Mouse (Mus musculus): ENCODE measurements at regions not wholly inside any gene's neighbourhood (a gene's known extent, or its start where the extent isn't known, plus 50 kb on each side); places are given as distances from the start of the nearest gene placed in this dataset.
A peak's percentile ranks its signal among the peaks of the same experiment; 100 is the strongest.

DNA sequence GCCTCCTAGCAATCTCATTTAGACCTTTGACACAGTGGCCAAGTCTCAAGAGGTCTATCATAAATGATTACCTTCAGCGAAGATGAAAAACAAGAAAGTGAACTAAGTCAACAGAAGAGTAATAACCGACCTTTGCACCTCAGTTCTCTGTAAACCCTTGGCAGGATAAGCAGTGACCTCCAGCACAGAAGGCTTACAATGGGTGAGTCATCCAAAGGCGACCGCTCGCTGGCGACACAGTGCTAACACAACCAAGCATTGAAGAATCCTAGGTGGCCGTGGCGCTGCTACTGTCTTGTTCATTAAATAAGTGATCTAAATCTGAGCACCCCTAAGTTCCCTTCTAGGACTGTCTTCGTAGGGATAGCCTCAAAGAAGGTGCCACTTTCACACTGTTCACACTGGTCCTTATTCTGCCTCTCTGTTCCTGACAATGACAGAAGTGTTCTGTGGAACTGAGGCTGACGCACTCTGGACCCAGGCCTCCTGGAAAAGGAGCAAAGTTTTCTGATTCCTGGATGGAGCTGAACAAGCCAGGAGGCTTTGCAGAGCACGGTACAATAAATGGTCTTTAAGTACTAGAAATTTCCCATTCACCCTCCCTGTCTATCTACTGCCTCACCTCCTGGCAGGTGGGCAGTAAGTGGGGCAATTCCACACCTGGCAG lies 108.6 kb downstream of the Zfp706 start:
- Histone ChIP-seq H3K36me3 (ENCODE audit: insufficient read depth) (no peaks in the 10 kb centered on the region), H3K9me3 (ENCODE audit: low read length) (no peaks in the 10 kb centered on the region), H3K4me2 (ENCODE audit: low read depth) (no peak overlapping the region), H3K9ac (no peak overlapping the region), H3K27me3 (ENCODE audit: insufficient read depth, low read length) (no peaks in the 10 kb centered on the region), H3K4me3 (ENCODE audit: low read depth, low read length) (no peak overlapping the region), H3K4me1 (ENCODE audit: insufficient read depth) (peaks cover 17% of the 10 kb centered on the region), H3K27ac (ENCODE audit: low read depth, low read length) (no peak overlapping the region)
- DNase-seq: no peak
- no peak for ATAC-seq
- TF ChIP-seq CTCF (IDR thresholded peaks at IDR 0.05; ENCODE audit: low read depth): no peak
- WGBS: 87% methylated on average over 11 of the region's 11 CpGs

DNA sequence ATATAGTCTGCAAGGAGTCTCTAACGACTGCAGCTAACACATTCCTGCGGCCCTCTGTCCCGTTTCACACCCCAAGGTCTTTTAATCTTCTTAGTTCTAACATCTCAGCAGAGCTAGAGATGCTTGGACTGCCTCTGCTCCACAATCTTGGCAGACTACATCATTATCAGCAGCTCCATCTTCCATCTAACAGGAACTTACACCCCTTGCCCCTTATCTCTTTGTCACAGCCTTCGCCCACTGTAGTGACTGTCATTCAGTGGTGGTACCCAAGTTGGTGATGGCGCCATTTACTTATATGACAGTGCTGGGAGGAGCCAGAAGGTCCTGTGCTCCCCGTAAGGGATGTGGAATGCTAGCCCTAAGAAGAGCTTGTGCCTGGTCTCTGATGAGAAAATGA lies 109.2 kb downstream of the Zfp706 start:
- ATAC-seq: no peak
- Histone ChIP-seq H3K9me3 (ENCODE audit: low read length) (no peaks in the 10 kb centered on the region), H3K9ac (no peak overlapping the region), H3K27ac (ENCODE audit: low read depth, low read length) (no peak overlapping the region), H3K27me3 (ENCODE audit: insufficient read depth, low read length) (no peaks in the 10 kb centered on the region), H3K4me2 (ENCODE audit: low read depth) (no peak overlapping the region), H3K4me1 (ENCODE audit: insufficient read depth) (peaks cover 17% of the 10 kb centered on the region), H3K4me3 (ENCODE audit: low read depth, low read length) (no peak overlapping the region), H3K36me3 (ENCODE audit: insufficient read depth) (no peaks in the 10 kb centered on the region)
- no peak for DNase-seq
- 94% methylated on average over 6 of the region's 6 CpGs for WGBS
- TF ChIP-seq CTCF (IDR thresholded peaks at IDR 0.05; ENCODE audit: low read depth): no peak

DNA sequence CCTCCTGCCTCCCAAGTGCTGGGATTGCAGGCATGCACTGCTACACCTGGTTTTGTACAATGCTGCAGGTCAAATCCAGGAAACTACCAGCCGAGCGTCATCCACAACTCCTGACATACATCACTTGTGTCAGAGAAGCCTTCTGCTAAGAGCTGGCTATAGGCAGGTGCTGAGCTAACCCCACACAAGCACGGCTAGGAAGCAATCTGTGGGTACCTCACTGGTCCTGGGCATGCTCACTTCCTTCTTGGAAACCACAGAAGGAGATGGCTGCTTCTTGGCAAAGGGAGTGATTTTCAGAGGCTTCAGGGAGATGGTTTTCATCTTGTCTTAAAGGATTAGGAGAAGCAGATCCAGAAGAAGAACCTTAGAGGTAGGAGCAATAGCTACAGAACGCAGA lies 111.3 kb downstream of the Zfp706 start:
- no peak overlapping the region for H3K4me3 ChIP-seq (ENCODE audit: low read depth, low read length)
- H3K9ac ChIP-seq: no peak overlapping the region
- 84% methylated on average over 4 of the region's 4 CpGs for WGBS
- H3K4me2 ChIP-seq (ENCODE audit: low read depth): no peak overlapping the region
- no peaks in the 10 kb centered on the region for H3K9me3 ChIP-seq (ENCODE audit: low read length)
- no peak for TF ChIP-seq CTCF (IDR thresholded peaks at IDR 0.05; ENCODE audit: low read depth)
- H3K4me1 ChIP-seq (ENCODE audit: insufficient read depth): peaks cover 8% of the 10 kb centered on the region
- DNase-seq (no peak), ATAC-seq (no peak)
- H3K27me3 ChIP-seq (ENCODE audit: insufficient read depth, low read length): no peaks in the 10 kb centered on the region
- no peak overlapping the region for H3K27ac ChIP-seq (ENCODE audit: low read depth, low read length)
- H3K36me3 ChIP-seq (ENCODE audit: insufficient read depth): no peaks in the 10 kb centered on the region

GRCm38 (mm10) chr15:36895031-36895430 lies 112.5 kb downstream of the Zfp706 start:
- no peak for TF ChIP-seq CTCF (IDR thresholded peaks at IDR 0.05; ENCODE audit: low read depth)
- DNase-seq (no peak), ATAC-seq (no peak)
- Histone ChIP-seq H3K27ac (ENCODE audit: low read depth, low read length) (no peak overlapping the region), H3K36me3 (ENCODE audit: insufficient read depth) (no peaks in the 10 kb centered on the region), H3K4me1 (ENCODE audit: insufficient read depth) (peaks cover 2% of the 10 kb centered on the region; the same call in 1 of the 2 replicates), H3K9me3 (ENCODE audit: low read length) (no peaks in the 10 kb centered on the region), H3K4me3 (ENCODE audit: low read depth, low read length) (no peak overlapping the region), H3K27me3 (ENCODE audit: insufficient read depth, low read length) (no peaks in the 10 kb centered on the region), H3K9ac (no peak overlapping the region), H3K4me2 (ENCODE audit: low read depth) (no peak overlapping the region)
- 94% methylated on average over 4 of the region's 4 CpGs for WGBS

- no peak for TF ChIP-seq CTCF (IDR thresholded peaks at IDR 0.05; ENCODE audit: low read depth)
- no peak overlapping the region for H3K4me2 ChIP-seq (ENCODE audit: low read depth)
- H3K36me3 ChIP-seq (ENCODE audit: insufficient read depth): no peaks in the 10 kb centered on the region
- no peak overlapping the region for H3K4me3 ChIP-seq (ENCODE audit: low read depth, low read length)
- ATAC-seq: no peak
- DNase-seq: no peak
- H3K4me1 ChIP-seq (ENCODE audit: insufficient read depth): peaks cover 2% of the 10 kb centered on the region; the same call in 1 of the 2 replicates
- 54% methylated on average over 4 of the region's 4 CpGs for WGBS
- H3K9ac ChIP-seq: no peak overlapping the region
- no peaks in the 10 kb centered on the region for H3K9me3 ChIP-seq (ENCODE audit: low read length)
- no peaks in the 10 kb centered on the region for H3K27me3 ChIP-seq (ENCODE audit: insufficient read depth, low read length)
- no peak overlapping the region for H3K27ac ChIP-seq (ENCODE audit: low read depth, low read length)
Measured at GRCm38 (mm10) chr15:36893407-36893969, 114.1 kb downstream of the Zfp706 start.

DNA sequence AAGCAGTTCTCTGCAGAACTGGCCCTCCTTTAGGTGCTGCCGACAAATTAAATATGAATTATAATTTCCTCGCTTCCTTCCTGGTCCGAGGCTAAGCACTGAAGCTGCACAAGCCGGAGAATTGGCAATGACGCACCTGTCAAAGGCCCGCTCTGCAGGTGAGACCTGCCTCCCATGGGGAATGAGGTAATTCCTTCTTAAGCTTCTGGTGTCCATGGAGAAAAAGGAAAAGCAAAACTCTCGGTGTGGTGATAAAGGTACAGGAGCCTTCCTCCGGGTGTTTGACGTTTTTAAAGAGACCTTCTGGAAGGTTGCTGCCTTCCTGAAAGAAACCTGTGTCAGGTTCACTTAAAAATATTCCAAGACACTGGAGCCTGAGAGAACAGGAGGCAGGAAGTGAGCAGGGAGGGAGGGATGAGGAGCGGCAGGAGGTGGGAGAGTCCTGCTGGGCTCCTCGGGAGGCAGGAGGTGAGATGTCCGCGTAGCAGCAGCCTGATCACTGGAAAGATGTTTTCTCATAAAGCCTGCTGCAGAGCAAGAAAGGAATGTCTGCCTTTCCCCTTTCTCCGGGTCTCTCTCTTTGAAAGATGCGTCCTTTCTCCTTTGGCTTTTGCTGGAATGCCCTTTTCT lies 114.9 kb downstream of the Zfp706 start:
- peak overlapping the region; percentile 21; the same call in 1 of the 2 replicates for H3K4me2 ChIP-seq (ENCODE audit: low read depth)
- TF ChIP-seq CTCF (IDR thresholded peaks at IDR 0.05; ENCODE audit: low read depth): no peak
- no peaks in the 10 kb centered on the region for H3K9me3 ChIP-seq (ENCODE audit: low read length)
- DNase-seq: no peak
- H3K4me1 ChIP-seq (ENCODE audit: insufficient read depth): peaks cover 2% of the 10 kb centered on the region; the same call in 1 of the 2 replicates
- 0 out of 2 replicates have a peak overlapping the region, but pooled peaks have one; percentile 18 for H3K9ac ChIP-seq
- ATAC-seq: no peak
- H3K36me3 ChIP-seq (ENCODE audit: insufficient read depth): no peaks in the 10 kb centered on the region
- H3K4me3 ChIP-seq (ENCODE audit: low read depth, low read length): no peak overlapping the region
- WGBS: 15% methylated on average over 15 of the region's 15 CpGs
- 0 out of 2 replicates have a peak overlapping the region, but pooled peaks have one; percentile 15 for H3K27ac ChIP-seq (ENCODE audit: low read depth, low read length)
- no peaks in the 10 kb centered on the region for H3K27me3 ChIP-seq (ENCODE audit: insufficient read depth, low read length)

- Histone ChIP-seq H3K27ac (ENCODE audit: low read depth, low read length) (no peak overlapping the region), H3K9ac (no peak overlapping the region), H3K9me3 (ENCODE audit: low read length) (no peaks in the 10 kb centered on the region), H3K36me3 (ENCODE audit: insufficient read depth) (no peaks in the 10 kb centered on the region), H3K4me3 (ENCODE audit: low read depth, low read length) (no peak overlapping the region), H3K4me2 (ENCODE audit: low read depth) (no peak overlapping the region), H3K27me3 (ENCODE audit: insufficient read depth, low read length) (no peaks in the 10 kb centered on the region), H3K4me1 (ENCODE audit: insufficient read depth) (peaks cover 2% of the 10 kb centered on the region; the same call in 1 of the 2 replicates)
- TF ChIP-seq CTCF (IDR thresholded peaks at IDR 0.05; ENCODE audit: low read depth): no peak
- ATAC-seq (no peak), DNase-seq (no peak)
- 24% methylated on average over 12 of the region's 12 CpGs for WGBS
Measured at GRCm38 (mm10) chr15:36891851-36892250, 115.7 kb downstream of the Zfp706 start.

Data from forebrain, postnatal 0 days (tissue).